Mouse (Mus musculus) kidney, adult 2 months (tissue): ENCODE results near the gene Ppp1r7. TPM values are rescaled to one million over a fixed set of nuclear protein-coding genes. Genes with fewer than 3 reads are reported as not detected.
A peak's percentile ranks its signal among the peaks of the same experiment; 100 is the strongest.
"Not testable (repeated sequence)": the region's sequence is repeated elsewhere in the genome, so short reads cannot be mapped to it uniquely, and the experiment has no call there.

Experiments used
- DNase-seq: peaks from one replicate; pipeline ENCODE4 v3.0.0; 2021
- H3K27ac ChIP-seq: fragments of 200-500 bp; 2 replicates; pipeline ENCODE4 v1.5.1; 2012; ENCODE audit warnings: low read depth, low read length, control low read depth, inconsistent platforms; ENCODE audit not compliant: insufficient read depth
- H3K27me3 ChIP-seq: fragments of 200-500 bp; replicated peaks from 2 replicates; pipeline ENCODE4 v1.6.1; 2012; ENCODE audit warnings: mild to moderate bottlenecking, moderate library complexity, low read length, inconsistent platforms; ENCODE audit not compliant: control insufficient read depth, insufficient read depth
- H3K36me3 ChIP-seq: fragments of 200-500 bp; 2 replicates; pipeline ENCODE4 v1.6.1; 2012; ENCODE audit warnings: mild to moderate bottlenecking, moderate library complexity, low read length, inconsistent platforms; ENCODE audit not compliant: control insufficient read depth, insufficient read depth
- H3K4me1 ChIP-seq: fragments of 200-500 bp; 2 replicates; pipeline ENCODE4 v1.6.1; 2011; ENCODE audit warnings: low read length; ENCODE audit not compliant: control insufficient read depth, insufficient read depth
- H3K4me3 ChIP-seq: fragments of 200-500 bp; 2 replicates; pipeline ENCODE4 v1.5.1; 2011; ENCODE audit warnings: mild to moderate bottlenecking, low read depth, low read length, control low read depth; ENCODE audit not compliant: insufficient read depth
- CTCF ChIP-seq: fragments of 200-500 bp; conservative IDR thresholded peaks from 2 replicates; pipeline ENCODE4 v1.5.1; 2011; ENCODE audit warnings: low read depth, mild to moderate bottlenecking, control low read depth, low read length, moderate library complexity, mixed read lengths; ENCODE audit not compliant: insufficient read depth, insufficient read length
- POLR2A ChIP-seq: fragments of 200-500 bp; IDR thresholded peaks from one replicate; pipeline ENCODE4 v1.6.1; 2011; ENCODE audit warnings: low read depth, low read length, control low read depth
- WGBS: fragments of 180-500 bp; shearing (Covaris S2); methylation state at CpG from one replicate; pipeline ENCODE4 v1.1.7; 2018; 5-methylcytosine and 5-hydroxymethylcytosine counted together
- polyA plus RNA-seq: library from polyadenylated mRNA; depleted of rRNA; stranded (reverse); fragments of >200 nt; gene quantifications from 2 replicates; pipeline ENCODE4 v1.2.3, GENCODE M21; 2012; rRNA removed

Ppp1r7 gene
- 4.0 and 4.5 TPM in 2 replicates for polyA plus RNA-seq

GRCm38 (mm10) chr1:93342648-93343503 lies at the start of gene Ppp1r7, which contains the start of gene Pask:
Ppp1r7 (plus strand) TSS chr1:93342854.
Pask (minus strand) TSS chr1:93343482.
- TF ChIP-seq CTCF (no peak), POLR2A (no peak)
- peak; percentile 98 for DNase-seq
- H3K4me1 ChIP-seq, result no peaks in the 10 kb centered on the region
- WGBS, result under 1% methylated on average over 63 of the region's 63 CpGs
- peak within 1 kb of the TSS; percentile 26; the same call in 1 of the 2 replicates for H3K27ac ChIP-seq
- H3K4me3 ChIP-seq, result peak within 1 kb of the TSS; percentile 84
- no peaks in the 10 kb centered on the region for H3K27me3 ChIP-seq
- H3K36me3 ChIP-seq, result no peaks in the 10 kb centered on the region

- 86% methylated on average over 3 of the region's 3 CpGs for WGBS
- H3K27ac ChIP-seq, result not testable (repeated sequence)
These were observed 48.2 kb upstream of the Ppp1r7 start for GRCm38 (mm10) chr1:93294491-93294890.

GRCm38 (mm10) chr1:93299791-93300190 lies 42.9 kb upstream of the Ppp1r7 start:
- 83% methylated on average over 4 of the region's 4 CpGs for WGBS
- Histone ChIP-seq H3K4me1 (no peaks in the 10 kb centered on the region), H3K27ac (no peak overlapping the region), H3K36me3 (no peaks in the 10 kb centered on the region; the same call in 1 of the 2 replicates), H3K4me3 (no peak overlapping the region), H3K27me3 (no peaks in the 10 kb centered on the region)
- DNase-seq, result no peak
- no peak for TF ChIP-seq CTCF
- no peak for TF ChIP-seq POLR2A

More at GRCm38 (mm10) chr1:93294491-93294890, 48.2 kb upstream of the Ppp1r7 start:
- H3K4me1 ChIP-seq, H3K4me3 ChIP-seq, DNase-seq, H3K36me3 ChIP-seq, H3K27me3 ChIP-seq: not testable (repeated sequence)

DNA sequence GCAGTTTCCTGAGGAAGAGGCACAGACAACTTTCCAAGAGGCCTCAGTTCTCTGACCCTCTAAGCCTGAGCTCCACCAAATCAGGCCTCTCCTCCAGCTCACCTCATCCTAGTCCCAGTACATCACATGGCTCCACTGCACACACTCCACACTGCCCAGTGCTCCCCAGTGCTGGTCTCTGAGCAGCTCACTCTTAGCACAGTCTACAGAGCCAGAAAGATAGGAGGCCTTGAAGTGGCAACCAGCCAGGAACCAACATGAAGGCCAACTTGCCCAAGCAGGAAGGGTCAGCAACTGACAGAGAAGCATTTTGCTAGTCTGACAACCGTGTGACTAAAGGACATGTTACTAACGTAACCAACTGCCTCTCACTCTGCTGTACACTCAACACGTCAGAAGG lies 42.1 kb upstream of the Ppp1r7 start:
- DNase-seq, result no peak

GRCm38 (mm10) chr1:93305581-93306337 lies 36.9 kb upstream of the Ppp1r7 start, which contains the start of gene Mterf4:
Mterf4 (minus strand) TSS chr1:93305915.
- DNase-seq, result peak; percentile 89
- 5% methylated on average over 36 of the region's 36 CpGs for WGBS
- Histone ChIP-seq H3K4me3 (peak within 1 kb of the TSS; percentile 99), H3K36me3 (no peaks in the 10 kb centered on the region), H3K4me1 (no peaks in the 10 kb centered on the region), H3K27ac (peak within 1 kb of the TSS; percentile 58), H3K27me3 (no peaks in the 10 kb centered on the region)
- peak; percentile 32 for TF ChIP-seq POLR2A
- no peak for TF ChIP-seq CTCF

More for the DNA sequence above, 42.1 kb upstream of the Ppp1r7 start:
- WGBS, result 81% methylated on average over 3 of the region's 3 CpGs
- Histone ChIP-seq H3K27ac (no peak overlapping the region), H3K27me3 (no peaks in the 10 kb centered on the region), H3K4me1 (no peaks in the 10 kb centered on the region), H3K36me3 (no peaks in the 10 kb centered on the region; the same call in 1 of the 2 replicates), H3K4me3 (no peak overlapping the region)
- TF ChIP-seq POLR2A (no peak), CTCF (no peak)

- no peaks in the 10 kb centered on the region for H3K36me3 ChIP-seq
- no peaks in the 10 kb centered on the region for H3K4me1 ChIP-seq
- no peaks in the 10 kb centered on the region for H3K27me3 ChIP-seq
- no peak overlapping the region for H3K4me3 ChIP-seq
- H3K27ac ChIP-seq, result no peak overlapping the region
- DNase-seq, result no peak
- 90% methylated on average over 6 of the region's 6 CpGs for WGBS
- TF ChIP-seq CTCF, result no peak
- TF ChIP-seq POLR2A, result no peak
These were observed 18.7 kb upstream of the Ppp1r7 start for GRCm38 (mm10) chr1:93323973-93324372.

DNA sequence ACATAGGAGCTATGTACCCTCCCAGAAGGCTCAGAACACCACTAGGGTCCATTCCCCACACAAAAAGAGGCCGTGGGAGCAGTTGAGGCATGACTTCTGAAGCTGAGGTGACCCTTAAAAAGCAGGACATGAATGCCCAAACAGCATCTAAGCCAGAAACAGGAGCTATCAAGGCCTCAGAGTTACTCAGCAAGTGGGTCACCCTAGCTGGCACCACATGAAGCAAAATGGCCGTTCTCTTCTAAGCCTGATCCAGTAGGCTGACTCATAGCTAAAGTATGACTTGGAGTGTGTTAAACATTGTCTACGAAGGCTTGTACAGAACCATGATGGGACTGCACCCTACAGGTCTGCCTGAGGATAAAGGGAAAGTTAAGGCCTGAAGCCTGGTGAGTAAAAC lies 16.2 kb upstream of the Ppp1r7 start:
- no peaks in the 10 kb centered on the region for H3K4me1 ChIP-seq
- no peaks in the 10 kb centered on the region for H3K36me3 ChIP-seq
- DNase-seq, result no peak
- H3K4me3 ChIP-seq, result no peak overlapping the region
- no peaks in the 10 kb centered on the region for H3K27me3 ChIP-seq
- WGBS, result 66% methylated on average over 3 of the region's 3 CpGs
- no peak overlapping the region for H3K27ac ChIP-seq
- no peak for TF ChIP-seq CTCF
- TF ChIP-seq POLR2A, result no peak
